ENCODE assay signal across 32 mouse cellular contexts in genomic region chr12:25676631-25677030, GRCm38 (mm10).
A peak's percentile ranks its signal among the peaks of the same experiment; 100 is the strongest.
DNase-seq lines count a peak whose midpoint lies in the region; ATAC-seq and TF ChIP-seq lines count a peak whose summit lies in the region.
"Had no signal": no experiment of that assay in that cellular context is flagged by ENCODE, and none has a peak within 500 bp of the region (broad histone marks: within the 10 kb centered on the region; RNA-seq: fewer than 3 reads in every experiment).

No protein-coding gene starts in this region.

- TF ChIP-seq CTCF in heart, adult 2 months (IDR thresholded peaks at IDR 0.05): no peak

- H3K79me2 ChIP-seq in heart, adult 2 months (replicated peaks; ENCODE audit: control insufficient read depth, insufficient read depth, low read length): no peaks in the 10 kb centered on the region

- TF ChIP-seq EP300 in heart, adult 2 months (IDR thresholded peaks at IDR 0.05; ENCODE audit: insufficient read depth, low read depth, low read length): no peak

- no peak for TF ChIP-seq POLR2A in heart, adult 2 months (IDR thresholded peaks at IDR 0.05; ENCODE audit: insufficient read depth, low read depth, low read length)

- 70% methylated on average over 11 of the region's 11 CpGs for WGBS in forebrain, embryonic 15.5 days
- 85% methylated on average over 11 of the region's 11 CpGs for WGBS in forebrain, embryonic 13.5 days
- 82% methylated on average over 11 of the region's 11 CpGs for WGBS in heart, adult 2 months

- H3K9ac ChIP-seq in forebrain, embryonic 15.5 days (replicated peaks): no peak overlapping the region
- H3K9ac ChIP-seq in forebrain, embryonic 13.5 days: no peak overlapping the region
- H3K9ac ChIP-seq in heart, adult 2 months (ENCODE audit: low read depth, low read length): no peak overlapping the region
- H3K9ac ChIP-seq: embryonic facial prominence, embryonic 13.5 days; heart, embryonic 13.5 days; hindbrain, embryonic 14.5 days had no signal

- ATAC-seq in forebrain, embryonic 15.5 days (replicated peaks): no peak
- ATAC-seq in forebrain, embryonic 13.5 days: no peak
- ATAC-seq: hindbrain, postnatal 0 days; inflammation-experienced regulatory T-cells, adult 6 months; intestine, embryonic 16.5 days; Patski had no signal

- no peak overlapping the region for H3K4me2 ChIP-seq in forebrain, embryonic 15.5 days (replicated peaks)
- H3K4me2 ChIP-seq in forebrain, embryonic 13.5 days: no peak overlapping the region
- H3K4me2 ChIP-seq: embryonic facial prominence, embryonic 13.5 days; heart, embryonic 13.5 days; hindbrain, embryonic 14.5 days had no signal

- H3K9me3 ChIP-seq in forebrain, embryonic 15.5 days: no peaks in the 10 kb centered on the region
- no peaks in the 10 kb centered on the region for H3K9me3 ChIP-seq in forebrain, embryonic 13.5 days (replicated peaks)
- H3K9me3 ChIP-seq: embryonic facial prominence, embryonic 10.5 days; embryonic facial prominence, embryonic 13.5 days; heart, embryonic 10.5 days; heart, embryonic 13.5 days had no signal

- no peaks in the 10 kb centered on the region for H3K4me1 ChIP-seq in forebrain, embryonic 15.5 days
- no peaks in the 10 kb centered on the region for H3K4me1 ChIP-seq in forebrain, embryonic 13.5 days
- no peaks in the 10 kb centered on the region for H3K4me1 ChIP-seq in heart, adult 2 months (ENCODE audit: control insufficient read depth, insufficient read depth, low read length)
- H3K4me1 ChIP-seq: embryonic facial prominence, embryonic 10.5 days; embryonic facial prominence, embryonic 13.5 days; heart, embryonic 10.5 days had no signal

- H3K27ac ChIP-seq in forebrain, embryonic 15.5 days (replicated peaks): peak overlapping the region; percentile 40; the same call in 1 of the 2 replicates
- H3K27ac ChIP-seq in forebrain, embryonic 13.5 days: no peak overlapping the region
- H3K27ac ChIP-seq in heart, adult 2 months: no peak overlapping the region
- H3K27ac ChIP-seq: embryonic facial prominence, embryonic 10.5 days; embryonic facial prominence, embryonic 13.5 days; gastrocnemius, adult 2 months; heart, embryonic 10.5 days; heart, embryonic 13.5 days; hindbrain, embryonic 14.5 days; hindbrain, postnatal 0 days had no signal

- intact Hi-C loops in heart, adult 2 months (cut with DNase I): no loop called here

- H3K4me3 ChIP-seq in forebrain, embryonic 15.5 days: no peak overlapping the region
- no peak overlapping the region for H3K4me3 ChIP-seq in forebrain, embryonic 13.5 days
- no peak overlapping the region for H3K4me3 ChIP-seq in heart, adult 2 months
- H3K4me3 ChIP-seq: embryonic facial prominence, embryonic 10.5 days; embryonic facial prominence, embryonic 13.5 days; erythroblast, embryonic 14.5 days; gastrocnemius, adult 2 months; heart, embryonic 10.5 days; heart, embryonic 13.5 days had no signal

- no peaks in the 10 kb centered on the region for H3K36me3 ChIP-seq in forebrain, embryonic 15.5 days
- no peaks in the 10 kb centered on the region for H3K36me3 ChIP-seq in forebrain, embryonic 13.5 days (ENCODE audit: poor library complexity, severe bottlenecking)
- H3K36me3 ChIP-seq in heart, adult 2 months (ENCODE audit: control insufficient read depth, insufficient read depth, low read length): no peaks in the 10 kb centered on the region
- H3K36me3 ChIP-seq: embryonic facial prominence, embryonic 10.5 days; embryonic facial prominence, embryonic 13.5 days; G1E; heart, embryonic 10.5 days; heart, embryonic 13.5 days had no signal

- no peaks in the 10 kb centered on the region for H3K27me3 ChIP-seq in forebrain, embryonic 15.5 days
- no peaks in the 10 kb centered on the region for H3K27me3 ChIP-seq in forebrain, embryonic 13.5 days
- H3K27me3 ChIP-seq in heart, adult 2 months (ENCODE audit: control insufficient read depth, insufficient read depth, low read length): no peaks in the 10 kb centered on the region
- H3K27me3 ChIP-seq: CH12.LX; embryonic facial prominence, embryonic 13.5 days; heart, embryonic 13.5 days; Patski had no signal

- DNase-seq in heart, adult 11 months: peak; percentile 2
- DNase-seq in heart, adult 2 months: no peak
- DNase-seq in brain, adult 2 months (ENCODE audit: low read depth, low spot score): peak; percentile 43
- DNase-seq in urinary bladder, postnatal 14 days (ENCODE audit: low spot score): no peak
- DNase-seq: adrenal gland, postnatal 10 days; adrenal gland, postnatal 36 days; B cell, adult 2 months; cerebellum, adult 11-12 months; cerebellum, adult 8-10 months; cerebellum, postnatal 10 days; cerebellum, postnatal 36 days; embryo, embryonic 11 days; gastrocnemius, adult 2 months; gastrocnemius, postnatal 14 days; heart, adult 18-20 months; heart, postnatal 14 days; heart, postnatal 4 days; kidney, adult 18-20 months had no signal

Comparison
In these comparisons a context has a peak if more than half of its experiments do, and no peak if none do; other contexts are left out.
1. DNase-seq: peak in heart, adult 11 months (single experiment) and brain, adult 2 months (single experiment); none in heart, adult 2 months (0 of 2) and urinary bladder, postnatal 14 days (single experiment).